Mouse (Mus musculus) MEL-GATA-1-ER (cell line): ENCODE measurements around the gene Stab1.

Experiments used
- DNase-seq: peaks from one replicate; pipeline ENCODE4 v3.0.0-alpha.2; 2012; ENCODE audit warnings: low read depth; ENCODE audit errors: extremely low read depth

Stab1 gene

DNA sequence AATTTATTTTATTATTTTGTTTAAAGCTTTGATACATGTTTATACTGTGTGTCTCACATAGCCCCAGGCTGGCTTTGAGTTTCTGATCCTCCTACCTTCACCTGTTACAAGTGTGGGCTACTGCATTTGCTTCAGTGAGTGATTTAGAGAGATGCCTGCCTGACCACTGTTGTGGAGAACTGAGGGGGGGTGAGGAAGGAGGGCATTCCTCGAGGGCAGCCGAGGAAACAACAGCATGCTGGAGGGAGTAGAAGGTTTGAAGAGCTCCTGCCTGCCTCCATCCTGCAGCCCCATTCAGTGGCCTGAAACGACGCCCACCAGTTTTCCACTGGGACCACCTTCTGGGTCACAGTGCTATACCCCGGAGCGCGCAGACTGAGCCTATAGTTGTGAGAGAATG is 3.0 kb downstream of the Stab1 start:
- DNase-seq = no peak

DNA sequence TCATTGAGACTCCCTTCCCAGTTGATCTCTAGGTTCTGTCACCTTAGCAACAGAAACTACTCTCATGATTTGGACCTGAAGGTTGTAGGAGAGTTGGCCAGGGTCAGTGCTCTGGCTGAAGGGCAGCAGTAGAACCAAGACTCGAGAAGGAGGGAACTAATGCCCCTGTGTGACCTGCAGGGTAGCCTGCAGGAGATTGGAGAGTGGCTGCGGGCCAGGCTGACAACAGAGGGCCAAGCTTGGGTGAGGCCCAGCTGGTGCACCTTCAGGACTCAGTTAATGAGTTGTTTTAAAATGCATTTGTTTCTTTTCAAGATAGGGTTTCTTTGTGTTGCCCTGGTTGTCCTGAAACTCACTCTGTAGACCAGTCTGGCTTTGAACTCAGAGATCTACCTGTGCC is 3.4 kb downstream of the Stab1 start:
- no peak for DNase-seq

GRCm38 (mm10) chr14:31164067-31164466 is 4.4 kb downstream of the Stab1 start:
- DNase-seq = peak; percentile 8

DNA sequence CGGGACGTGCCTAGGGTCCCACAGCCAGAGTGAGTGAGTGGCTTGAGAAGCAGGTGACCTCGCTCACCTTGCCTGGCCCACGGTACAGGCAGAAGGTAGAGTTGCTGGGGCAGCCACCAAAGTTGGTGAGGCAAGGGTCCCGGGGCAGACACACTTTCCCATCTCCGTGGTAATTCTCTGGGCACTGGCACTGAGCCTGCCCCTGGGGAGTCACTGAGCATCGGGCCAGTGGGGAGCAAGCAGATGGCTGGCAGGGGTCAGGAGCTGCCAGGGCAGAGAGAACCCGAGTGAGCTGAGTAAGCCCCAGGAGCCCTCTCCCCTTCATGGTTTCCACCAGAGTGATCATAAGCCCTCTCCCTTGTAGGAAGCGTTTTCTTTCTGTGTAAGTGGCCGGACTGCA is 6.8 kb downstream of the Stab1 start:
- DNase-seq = no peak

DNA sequence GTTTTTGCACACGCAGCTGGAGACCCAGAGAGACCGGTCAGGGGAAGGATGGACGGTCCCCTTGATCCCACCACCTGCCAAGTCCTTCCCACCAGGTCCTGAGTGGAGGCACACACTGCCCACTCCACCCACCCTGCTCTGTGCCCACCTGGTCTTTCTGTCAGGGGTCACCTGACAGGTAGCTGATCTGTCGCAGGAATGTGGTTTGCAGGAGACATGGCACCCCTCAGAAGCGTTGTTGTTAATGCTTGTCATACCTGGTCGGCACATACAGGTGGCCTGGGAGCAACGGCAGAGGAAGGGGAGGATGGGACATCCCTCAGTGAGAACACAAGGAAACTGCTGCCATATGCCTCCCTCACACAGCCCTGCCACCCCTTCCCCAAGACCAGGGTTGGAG is 7.2 kb downstream of the Stab1 start:
- no peak for DNase-seq

- DNase-seq = no peak
Observed at GRCm38 (mm10) chr14:31160196-31161150, 8.0 kb downstream of the Stab1 start.

DNA sequence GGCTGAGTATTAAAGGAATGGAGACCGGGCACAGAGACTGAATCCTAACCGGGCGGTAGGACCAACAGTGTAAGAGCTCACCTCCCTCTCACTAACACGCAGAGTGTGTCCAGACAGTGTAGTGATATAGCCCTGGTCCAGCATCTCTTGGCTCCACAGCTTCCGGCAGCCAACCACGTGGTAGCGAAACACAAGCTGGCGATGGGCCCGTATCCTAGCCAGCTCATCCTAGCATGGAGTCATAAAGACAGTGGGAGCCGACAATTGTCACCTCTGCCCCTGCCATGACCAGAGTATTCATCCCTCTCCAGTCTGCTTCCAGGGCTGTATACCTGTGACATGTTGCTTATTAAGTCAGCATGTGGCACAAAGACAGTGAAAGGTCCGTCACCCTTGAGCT is 22.7 kb downstream of the Stab1 start:
- DNase-seq = no peak

- no peak for DNase-seq
Observed at GRCm38 (mm10) chr14:31141011-31141410, 27.4 kb downstream of the Stab1 start.

DNA sequence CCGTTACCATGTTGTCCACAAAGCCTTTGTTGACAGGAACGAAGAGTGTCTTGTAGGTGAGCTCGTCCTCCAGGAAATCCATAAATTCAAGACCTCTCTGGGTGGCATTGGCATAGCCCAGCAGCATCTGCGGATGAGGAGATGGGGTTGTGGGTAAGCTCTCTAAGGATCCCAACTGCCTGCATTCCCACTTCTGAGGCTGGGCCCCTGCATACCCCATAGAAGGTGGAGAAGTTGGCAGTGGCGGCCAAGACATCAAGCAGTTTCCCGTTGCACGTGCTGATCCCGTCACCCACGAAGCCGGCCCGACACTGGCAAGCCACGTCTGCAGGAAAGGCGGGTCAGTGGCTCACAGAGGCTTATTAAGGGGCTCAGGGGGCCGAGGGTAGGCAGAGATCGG is 28.3 kb downstream of the Stab1 start:
- no peak for DNase-seq

- DNase-seq = no peak
Observed at GRCm38 (mm10) chr14:31139666-31140065, 28.8 kb downstream of the Stab1 start.

GRCm38 (mm10) chr14:31138897-31139429 is 29.5 kb downstream of the Stab1 start:
- DNase-seq = no peak

DNA sequence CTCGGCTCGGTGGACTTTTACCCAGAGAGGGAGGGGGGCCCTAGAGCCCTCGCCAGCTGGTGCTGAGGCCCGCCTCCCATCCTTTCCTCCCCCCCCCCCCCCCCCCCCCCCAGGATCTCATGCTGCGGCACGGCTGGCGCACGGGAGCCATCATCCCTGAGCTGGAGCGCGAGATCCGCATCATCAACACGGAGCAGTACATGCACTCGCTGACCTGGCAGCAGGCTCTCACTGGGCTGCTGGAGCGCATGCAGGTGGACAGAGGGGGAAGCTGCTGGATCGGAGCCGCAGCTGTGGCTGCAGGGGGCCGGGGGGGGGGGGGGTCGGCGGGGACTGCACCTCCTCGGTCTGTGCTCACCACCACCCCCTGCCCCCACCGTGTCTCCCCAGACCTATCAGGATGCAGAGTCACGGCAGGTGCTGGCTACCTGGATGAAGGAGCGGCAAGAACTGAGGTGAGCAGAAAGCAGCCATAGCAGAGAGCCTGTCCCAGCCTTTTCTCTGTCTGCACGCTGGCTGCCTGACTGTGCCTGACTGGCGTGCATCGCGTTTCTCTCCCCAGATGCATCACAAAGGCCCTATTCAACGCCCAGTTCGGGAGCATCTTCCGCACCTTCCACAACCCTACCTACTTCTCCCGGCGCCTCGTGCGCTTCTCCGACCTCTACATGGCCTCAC is 30.1 kb downstream of the Stab1 start:
- no peak for DNase-seq

DNA sequence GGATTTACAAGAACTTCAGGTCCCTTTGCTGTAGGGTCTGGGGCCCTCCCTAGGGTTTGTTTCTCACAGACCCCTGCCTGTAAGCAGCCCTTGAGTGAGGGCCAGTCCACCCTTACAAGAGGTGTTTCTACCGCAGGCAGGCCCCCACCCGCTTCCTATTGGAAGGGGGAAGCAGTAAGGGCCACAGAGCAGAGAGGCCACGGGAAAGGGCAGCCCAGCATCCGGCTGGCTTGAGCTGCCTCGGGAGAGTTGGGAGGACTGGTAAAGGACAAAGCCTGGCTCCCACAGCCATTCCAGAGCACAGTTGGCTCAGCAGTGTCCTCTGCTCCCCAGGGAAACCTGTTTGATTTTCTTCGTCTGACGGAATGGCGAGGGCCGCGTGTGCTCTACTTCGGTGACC is 30.6 kb downstream of the Stab1 start:
- no peak for DNase-seq

DNA sequence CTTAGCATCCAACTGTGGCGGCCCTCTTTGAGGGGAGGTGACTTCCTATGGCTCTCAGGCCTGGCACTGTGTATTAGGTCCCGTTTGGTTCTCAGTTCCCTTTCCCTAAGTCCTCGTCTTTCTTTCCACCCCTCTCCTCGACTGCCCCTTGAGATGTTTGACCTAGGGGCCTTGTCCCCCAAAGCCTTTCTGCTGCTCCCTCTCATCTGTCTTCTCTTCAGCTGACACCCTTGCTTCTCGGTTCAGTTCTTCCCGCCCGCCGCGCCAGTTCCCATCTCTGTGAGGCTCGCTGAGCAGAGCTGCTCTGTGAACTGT is 31.2 kb downstream of the Stab1 start:
- no peak for DNase-seq

DNA sequence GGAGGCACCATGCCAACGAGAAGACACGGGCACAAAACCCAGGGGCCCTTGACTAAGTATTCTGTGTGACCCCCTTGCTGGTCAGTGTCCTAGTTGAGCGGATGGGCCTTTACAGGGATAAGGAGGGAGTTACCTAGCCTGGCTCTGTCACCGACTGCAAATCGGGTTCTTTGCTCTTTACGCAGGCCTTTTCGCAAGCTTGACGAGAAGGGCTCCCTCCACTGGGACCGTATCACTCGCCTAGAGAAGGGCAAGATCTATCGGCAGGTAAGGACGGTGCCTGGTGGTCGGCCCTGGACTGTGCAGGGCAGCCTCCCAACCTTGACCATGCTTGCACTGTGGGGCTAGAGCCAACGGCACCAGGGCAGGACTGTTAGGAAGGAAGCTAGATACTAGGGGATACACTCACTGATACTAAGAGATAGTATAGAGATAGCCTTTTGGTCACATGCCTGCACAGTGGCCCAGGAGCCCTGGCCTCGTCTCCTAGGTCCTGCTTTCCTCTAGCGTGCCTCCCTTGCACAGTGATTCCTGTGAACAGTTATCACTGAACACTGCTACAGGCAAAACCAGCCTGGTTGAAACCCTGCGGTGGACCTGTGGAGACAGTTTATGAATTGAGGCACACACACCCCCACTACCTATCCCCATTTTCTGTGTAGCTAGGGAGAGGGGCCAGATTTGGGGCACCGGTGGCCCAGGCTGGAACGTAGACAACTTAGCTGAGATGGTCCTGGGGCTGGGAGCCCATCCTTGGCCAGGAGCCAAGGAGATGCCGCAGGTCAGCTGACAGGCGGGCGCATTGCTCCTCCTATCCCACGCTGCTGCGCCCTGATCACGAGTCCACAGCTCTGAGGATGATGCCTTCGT is 31.8 kb downstream of the Stab1 start:
- DNase-seq = no peak

DNA sequence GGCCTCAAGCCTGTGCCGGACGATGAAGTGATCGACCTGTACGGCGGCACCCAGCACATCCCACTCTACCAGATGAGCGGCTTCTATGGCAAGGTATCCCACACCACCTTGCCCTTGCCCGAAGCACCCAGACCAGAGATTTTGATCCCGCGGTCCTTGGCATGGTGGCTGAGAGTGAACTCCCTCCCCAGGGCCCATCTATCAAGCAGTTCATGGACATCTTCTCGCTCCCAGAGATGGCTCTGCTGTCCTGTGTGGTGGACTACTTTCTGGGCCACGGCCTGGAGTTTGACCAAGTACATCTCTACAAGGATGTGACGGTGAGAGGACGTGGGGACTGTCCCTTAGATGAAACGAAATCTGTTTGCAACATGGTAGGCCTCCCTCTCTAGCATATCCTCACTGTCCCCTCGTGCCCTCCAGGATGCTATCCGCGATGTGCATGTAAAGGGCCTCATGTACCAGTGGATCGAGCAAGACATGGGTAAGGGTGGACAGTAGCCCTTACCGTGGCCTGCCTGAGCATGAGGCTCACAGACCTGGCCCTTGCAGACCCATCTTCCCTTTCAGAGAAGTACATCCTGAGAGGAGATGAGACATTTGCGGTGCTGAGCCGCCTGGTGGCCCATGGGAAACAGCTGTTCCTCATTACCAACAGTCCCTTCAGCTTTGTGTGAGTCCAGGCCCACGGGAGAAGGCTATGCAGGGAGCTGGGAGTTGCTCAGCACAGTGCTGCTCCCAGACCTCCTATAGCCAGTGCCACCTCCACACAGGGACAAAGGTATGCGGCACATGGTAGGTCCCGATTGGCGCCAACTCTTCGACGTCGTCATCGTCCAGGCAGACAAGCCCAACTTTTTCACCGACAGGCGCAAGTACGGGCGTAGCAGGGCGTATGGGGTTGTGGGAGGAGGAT is 32.7 kb downstream of the Stab1 start:
- no peak for DNase-seq

- DNase-seq = no peak
Observed at GRCm38 (mm10) chr14:31134015-31135000, 34.1 kb downstream of the Stab1 start.

GRCm38 (mm10) chr14:31133023-31133665 is 35.3 kb downstream of the Stab1 start:
- DNase-seq = no peak

DNA sequence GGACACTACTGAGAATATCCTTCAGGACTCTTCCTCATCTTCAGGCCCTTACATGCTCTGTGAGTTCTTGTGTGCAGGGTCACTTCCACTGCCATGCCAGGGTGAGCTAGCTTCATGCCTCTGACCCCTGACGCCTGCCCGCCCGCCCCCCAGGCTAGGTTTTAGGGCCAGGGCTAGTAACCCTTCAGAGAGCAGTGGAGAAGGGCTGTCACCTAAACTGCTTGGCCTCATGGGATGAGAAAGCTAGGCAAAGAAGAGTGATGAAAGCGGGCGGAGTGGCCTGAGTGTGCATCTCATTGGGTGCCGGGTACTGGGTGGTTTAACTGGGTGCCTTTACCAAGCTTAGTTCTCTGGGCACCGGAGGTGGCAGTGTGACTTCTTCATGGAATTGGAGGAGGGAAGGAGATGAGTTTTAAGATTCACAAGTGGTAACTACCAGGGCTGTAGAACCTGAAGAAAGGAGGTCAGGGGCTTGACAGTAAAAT is 35.9 kb downstream of the Stab1 start:
- DNase-seq = no peak
